Mouse (Mus musculus) lung, adult 2 months (tissue): ENCODE results near the gene Nme4. TPM values are rescaled to one million over a fixed set of nuclear protein-coding genes. Genes with fewer than 3 reads are reported as not detected.

Source experiments
- DNase-seq: peaks from one replicate; pipeline ENCODE4 v3.0.0; 2022
- H3K4me1 ChIP-seq: fragments of 200-500 bp; 2 replicates; pipeline ENCODE4 v1.6.1; 2011; ENCODE audit warnings: low read length; ENCODE audit not compliant: control insufficient read depth, insufficient read depth
- H3K4me3 ChIP-seq: fragments of 200-500 bp; replicated peaks from 2 replicates; pipeline ENCODE3; 2011; ENCODE audit warnings: low read depth, mild to moderate bottlenecking, control low read depth, low read length; ENCODE audit errors: extremely low read depth
- CTCF ChIP-seq: fragments of 200-500 bp; IDR thresholded peaks from 2 replicates; pipeline ENCODE4 v1.5.1; 2011; ENCODE audit warnings: mild to moderate bottlenecking, low read length, control low read depth; ENCODE audit not compliant: insufficient read depth
- POLR2A ChIP-seq: fragments of 200-500 bp; IDR thresholded peaks from 2 replicates; pipeline ENCODE4 v1.6.1; 2011; ENCODE audit warnings: low read depth, mild to moderate bottlenecking, control low read depth, low read length, borderline replicate concordance; ENCODE audit errors: extremely low read depth
- WGBS: fragments of 180-500 bp; shearing (Covaris S2); methylation state at CpG from one replicate; pipeline ENCODE4 v1.1.7; 2018; 5-methylcytosine and 5-hydroxymethylcytosine counted together
- polyA plus RNA-seq: library from polyadenylated mRNA; depleted of rRNA; stranded (reverse); fragments of >200 nt; gene quantifications from 2 replicates; pipeline ENCODE4 v1.2.3, GENCODE M21; 2012; rRNA removed

Gene Nme4
- polyA plus RNA-seq: 5.4 and 7.5 TPM in 2 replicates

DNA sequence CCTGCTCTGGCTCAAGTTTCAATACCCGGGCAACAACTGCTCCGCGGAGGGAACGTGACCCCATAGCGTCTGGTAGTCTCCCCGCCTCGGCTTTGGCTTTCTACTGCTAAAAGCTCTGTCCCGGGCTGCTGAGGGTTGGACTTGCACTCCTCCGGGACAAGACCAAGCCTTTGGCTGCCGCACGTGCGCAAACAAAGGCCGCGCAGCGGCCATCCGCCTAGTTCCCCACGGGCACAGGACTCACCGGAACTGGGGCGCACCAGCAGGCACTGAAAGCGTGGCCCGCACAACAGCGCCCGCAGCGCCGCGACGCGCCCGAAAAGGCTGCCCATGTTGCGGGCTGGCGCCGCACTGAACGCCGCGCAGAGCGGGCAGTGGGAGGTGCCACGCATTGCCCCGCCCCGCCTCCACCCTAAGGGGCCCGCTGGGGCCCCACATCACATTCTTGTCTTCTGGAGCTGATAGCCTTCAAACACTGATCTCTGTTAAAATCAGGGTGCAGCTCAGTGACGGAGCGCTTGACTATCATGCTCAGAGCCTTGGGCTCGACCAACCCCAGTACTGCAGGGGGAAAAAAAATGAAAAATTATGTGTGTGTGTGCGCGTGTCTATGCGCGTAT, at the start of gene Nme4:
Nme4 (minus strand) TSS at position 482 of the 620 bp plus-strand sequence.
- TF ChIP-seq POLR2A (no peak), CTCF (no peak)
- peak; percentile 40 for DNase-seq

DNA sequence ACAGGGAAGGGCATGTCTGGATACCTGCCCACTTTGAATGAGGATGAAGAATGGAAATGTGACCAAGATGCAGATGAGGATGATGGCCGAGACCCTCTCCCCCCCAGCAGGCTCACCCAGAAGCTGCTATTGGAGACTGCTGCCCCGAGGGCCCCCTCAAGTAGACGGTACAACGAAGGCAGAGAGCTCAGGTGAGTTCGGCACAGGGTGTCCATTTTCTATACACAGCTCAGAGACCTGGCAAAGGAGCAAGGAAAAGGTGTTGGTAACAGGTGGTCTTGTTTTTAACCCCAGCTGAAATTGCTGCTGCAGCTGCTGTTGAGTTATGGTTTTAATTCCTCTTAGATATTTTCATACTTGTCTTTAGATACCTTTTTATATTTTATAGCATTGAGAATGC, 48.0 kb upstream of the Nme4 start:
- 94% methylated on average over 5 of the region's 5 CpGs for WGBS
- TF ChIP-seq CTCF (no peak), POLR2A (no peak)
- Histone ChIP-seq H3K4me3 (no peak overlapping the region), H3K4me1 (peaks cover 6% of the 10 kb centered on the region)
- no peak for DNase-seq

More for the DNA sequence above, at the start of gene Nme4:
- WGBS: 3% methylated on average over 47 of the region's 47 CpGs
- H3K4me1 ChIP-seq: no peaks in the 10 kb centered on the region
- peak within 1 kb of the TSS; percentile 54 for H3K4me3 ChIP-seq

DNA sequence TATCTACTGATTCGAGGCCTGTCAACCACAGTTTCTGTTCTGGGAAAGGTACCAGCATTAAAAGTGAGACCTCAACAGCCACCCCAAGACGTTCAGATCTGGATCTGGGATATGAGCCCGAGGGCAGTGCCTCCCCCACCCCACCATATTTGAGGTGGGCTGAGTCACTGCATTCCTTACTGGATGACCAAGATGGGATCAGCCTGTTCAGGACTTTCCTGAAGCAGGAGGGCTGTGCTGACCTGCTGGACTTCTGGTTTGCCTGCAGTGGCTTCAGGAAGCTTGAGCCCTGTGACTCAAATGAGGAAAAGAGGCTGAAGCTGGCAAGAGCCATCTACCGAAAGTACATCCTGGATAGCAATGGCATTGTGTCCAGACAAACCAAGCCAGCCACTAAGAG, 47.4 kb upstream of the Nme4 start:
- Histone ChIP-seq H3K4me3 (no peak overlapping the region), H3K4me1 (peaks cover 6% of the 10 kb centered on the region)
- no peak for DNase-seq
- TF ChIP-seq CTCF (no peak), POLR2A (no peak)
- 65% methylated on average over 4 of the region's 4 CpGs for WGBS

DNA sequence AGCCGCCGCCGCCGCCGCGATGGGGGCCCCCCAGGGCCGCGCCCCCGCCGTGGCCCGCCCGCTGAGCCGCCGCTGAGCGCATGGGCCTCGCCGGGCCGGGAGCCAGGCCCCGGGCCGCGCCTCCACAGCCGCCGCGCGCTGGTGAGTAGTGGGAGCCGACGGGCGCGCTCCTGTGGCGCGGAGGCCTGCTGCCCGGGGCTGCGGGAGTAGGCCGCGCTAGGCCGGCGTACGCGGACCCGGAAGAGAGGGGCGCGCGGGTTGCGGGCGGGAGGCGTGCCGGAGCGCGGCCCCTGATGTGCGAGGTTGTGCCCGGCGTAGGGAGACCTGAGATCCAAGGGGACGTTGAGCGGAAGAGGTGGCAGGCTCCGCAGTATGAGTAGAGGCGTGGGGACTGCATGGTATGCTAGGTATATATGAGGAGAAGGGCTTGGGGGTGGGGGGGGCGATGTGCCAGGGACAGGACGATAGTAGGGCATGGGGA, 43.5 kb upstream of the Nme4 start:
- Histone ChIP-seq H3K4me1 (peaks cover 6% of the 10 kb centered on the region), H3K4me3 (peak overlapping the region; percentile 86)
- TF ChIP-seq POLR2A (no peak), CTCF (no peak)
- 4% methylated on average over 55 of the region's 58 CpGs for WGBS
- no peak for DNase-seq

DNA sequence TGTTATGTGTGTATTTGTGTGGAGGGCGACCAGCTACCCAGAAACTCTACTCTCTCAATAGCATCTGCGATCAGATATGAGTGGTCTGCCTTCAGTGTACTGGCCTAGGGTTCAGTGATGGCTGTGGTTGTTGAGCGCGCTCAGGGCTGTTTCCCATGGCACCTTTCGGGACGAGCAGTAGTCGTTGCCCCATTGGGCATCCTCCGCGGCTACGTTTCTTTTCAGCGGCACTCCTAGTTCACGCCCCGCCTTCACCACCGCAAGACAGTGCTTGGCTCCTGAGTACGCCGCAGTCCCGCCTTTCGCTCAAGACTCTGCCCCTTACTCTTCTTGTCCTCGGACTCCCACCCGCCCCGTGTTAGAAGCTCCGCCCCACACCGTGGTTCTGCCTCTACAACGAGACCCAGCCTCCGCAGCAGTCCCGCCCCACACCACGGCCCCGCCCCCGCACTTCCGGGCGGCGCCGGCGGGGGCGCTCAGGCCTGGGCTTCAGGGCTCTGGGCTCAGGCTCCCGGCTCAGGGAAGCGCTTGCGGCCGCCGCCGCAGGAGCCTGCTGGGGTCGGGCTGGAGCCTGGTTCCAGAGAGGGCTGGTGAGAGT, 42.9 kb upstream of the Nme4 start, which contains the start of gene Axin1:
Axin1 (plus strand) TSS at position 450 of the 598 bp plus-strand sequence.
- peaks cover 6% of the 10 kb centered on the region for H3K4me1 ChIP-seq
- WGBS: under 1% methylated on average over 42 of the region's 42 CpGs
- DNase-seq: peak; percentile 88
- TF ChIP-seq CTCF (no peak), POLR2A (peak; percentile 10; the same call in 1 of the 2 replicates)
- peak within 1 kb of the TSS; percentile 86 for H3K4me3 ChIP-seq

DNA sequence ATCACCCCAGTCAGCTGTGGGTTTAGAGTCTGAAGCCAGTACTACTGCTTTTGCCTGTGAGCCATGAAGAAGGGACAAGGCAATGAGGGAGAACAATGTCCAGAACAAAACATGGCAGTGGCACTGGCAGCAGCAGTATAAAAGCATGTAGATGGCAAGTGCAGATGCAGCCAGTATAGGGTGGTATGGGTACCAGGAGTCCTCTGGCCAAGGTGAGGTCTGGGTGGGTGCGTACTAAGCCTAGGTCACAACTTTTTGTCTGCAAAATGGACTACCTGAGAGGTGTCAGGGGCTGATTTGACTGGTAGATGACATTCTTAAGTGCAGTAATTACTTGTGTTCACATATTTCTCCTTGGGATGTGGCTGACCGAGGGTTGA, 42.3 kb upstream of the Nme4 start:
- no peak for TF ChIP-seq CTCF
- TF ChIP-seq POLR2A: no peak
- no peak for DNase-seq
- H3K4me3 ChIP-seq: no peak overlapping the region
- 68% methylated on average over 2 of the region's 2 CpGs for WGBS
- H3K4me1 ChIP-seq: peaks cover 6% of the 10 kb centered on the region

DNA sequence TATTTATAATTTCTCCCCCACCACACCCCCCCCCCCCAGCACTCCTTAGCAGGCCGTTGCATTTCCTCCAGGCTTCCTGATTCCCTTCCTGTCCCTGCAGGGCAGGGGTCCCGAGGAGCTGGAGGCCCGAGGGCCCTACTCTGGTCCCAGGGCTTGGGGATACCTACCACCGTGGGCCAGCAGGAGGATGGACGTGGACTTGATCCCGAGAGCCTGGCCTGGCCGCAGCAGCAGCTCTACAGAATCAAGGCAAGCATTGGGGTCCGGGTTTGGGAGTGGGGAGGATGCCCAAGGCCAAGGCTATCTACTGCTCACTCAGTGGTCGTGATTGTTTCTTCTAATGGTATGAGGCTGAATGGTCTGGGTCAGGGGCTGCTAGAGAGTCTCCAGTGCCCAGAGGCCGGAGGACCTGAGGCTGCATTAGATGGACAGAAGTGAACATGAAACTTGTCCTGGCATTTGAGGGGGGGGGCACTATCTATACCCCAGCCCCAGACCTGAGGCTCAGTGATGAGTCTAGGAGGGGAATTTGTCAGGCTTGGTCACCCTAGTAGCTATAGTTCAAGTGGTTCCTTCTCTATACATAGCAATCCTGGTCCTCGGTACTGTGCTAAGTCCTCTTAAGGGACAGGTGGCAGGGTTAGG, 41.8 kb upstream of the Nme4 start:
- peaks cover 6% of the 10 kb centered on the region for H3K4me1 ChIP-seq
- TF ChIP-seq CTCF (no peak), POLR2A (no peak)
- no peak overlapping the region for H3K4me3 ChIP-seq
- WGBS: 71% methylated on average over 11 of the region's 11 CpGs
- no peak for DNase-seq

DNA sequence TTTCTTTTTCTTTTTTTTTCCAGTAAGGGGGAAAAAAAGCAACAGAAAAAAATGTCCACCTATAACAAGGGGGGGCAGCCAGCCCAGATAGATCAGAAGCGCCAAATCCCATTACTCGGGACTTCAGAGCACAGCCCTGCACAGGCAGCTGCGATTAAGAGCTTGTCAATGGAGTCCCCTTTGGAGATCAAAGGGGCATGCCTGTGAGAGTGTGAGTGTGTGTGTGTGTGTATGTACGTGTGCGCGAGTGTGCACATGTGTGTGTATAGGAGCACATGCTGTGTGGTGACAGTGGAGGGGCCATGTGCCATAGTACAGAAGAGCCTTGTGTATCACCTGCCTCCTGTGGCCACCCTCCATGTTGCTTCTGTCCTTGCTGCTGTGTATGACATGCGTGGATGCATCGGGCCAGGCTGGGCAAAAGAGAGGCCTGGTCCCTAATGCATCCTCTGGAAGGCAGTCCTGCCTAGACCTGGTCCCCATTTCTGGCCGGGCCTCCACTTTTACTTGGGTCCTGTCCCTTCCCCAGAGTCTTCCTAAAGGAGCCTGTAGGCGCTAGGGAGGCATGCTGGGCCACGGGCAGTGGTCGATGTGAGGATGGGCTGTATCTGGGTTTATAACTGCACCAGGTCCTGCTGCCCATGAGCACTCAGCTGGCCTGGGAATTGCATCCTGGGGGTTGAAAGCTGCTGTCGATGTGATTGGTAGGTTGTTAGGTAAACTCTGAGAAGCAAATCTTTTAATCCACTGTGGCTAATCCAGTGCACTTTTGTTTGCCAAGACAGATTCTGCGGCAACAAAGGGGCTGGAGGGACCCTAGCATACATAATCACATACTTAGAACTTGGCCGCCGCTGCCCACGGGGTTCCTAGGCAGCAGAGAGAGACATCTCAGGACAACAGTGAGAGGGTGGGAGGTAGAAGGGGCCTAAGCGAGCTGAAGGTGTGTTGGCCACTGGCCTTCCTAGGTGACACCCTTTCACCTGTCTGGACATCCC, 36.8 kb upstream of the Nme4 start:
- WGBS: 89% methylated on average over 18 of the region's 18 CpGs
- DNase-seq: no peak
- H3K4me1 ChIP-seq: no peaks in the 10 kb centered on the region
- H3K4me3 ChIP-seq: no peak overlapping the region
- TF ChIP-seq CTCF (no peak), POLR2A (no peak)

DNA sequence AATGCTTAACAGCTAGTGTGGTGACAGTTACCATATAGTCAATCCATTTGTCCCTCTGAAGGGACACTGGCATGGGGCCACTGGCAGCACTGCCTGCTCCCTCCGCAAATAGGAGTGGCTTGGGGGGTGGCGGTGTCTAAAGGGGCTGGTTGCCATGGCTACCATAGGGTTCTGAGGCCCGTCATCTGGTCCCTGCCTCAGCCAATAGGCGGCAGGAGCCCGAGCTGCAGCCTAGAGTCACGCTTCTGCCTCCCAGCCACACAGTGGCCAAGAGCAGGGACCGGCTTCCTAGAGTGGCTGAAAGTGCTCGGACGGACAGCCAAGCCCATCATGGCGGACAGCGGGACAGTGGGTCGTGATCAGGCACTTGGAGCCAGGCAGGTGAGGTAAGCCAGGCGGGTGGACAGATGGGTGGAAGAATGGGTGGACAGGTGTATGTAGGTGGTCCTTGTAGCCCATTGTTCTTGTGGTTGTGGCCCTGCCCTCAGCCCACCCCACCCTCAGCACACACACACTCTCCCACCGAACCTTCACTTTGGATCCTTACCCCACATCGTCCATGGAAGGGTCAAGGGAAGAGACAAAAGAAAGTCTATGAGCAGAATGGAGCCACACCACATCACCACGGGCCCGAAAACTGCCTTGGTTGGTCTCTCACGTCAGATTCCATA, 35.8 kb upstream of the Nme4 start:
- Histone ChIP-seq H3K4me1 (no peaks in the 10 kb centered on the region), H3K4me3 (no peak overlapping the region)
- 90% methylated on average over 18 of the region's 18 CpGs for WGBS
- TF ChIP-seq CTCF (no peak), POLR2A (no peak)
- no peak for DNase-seq

DNA sequence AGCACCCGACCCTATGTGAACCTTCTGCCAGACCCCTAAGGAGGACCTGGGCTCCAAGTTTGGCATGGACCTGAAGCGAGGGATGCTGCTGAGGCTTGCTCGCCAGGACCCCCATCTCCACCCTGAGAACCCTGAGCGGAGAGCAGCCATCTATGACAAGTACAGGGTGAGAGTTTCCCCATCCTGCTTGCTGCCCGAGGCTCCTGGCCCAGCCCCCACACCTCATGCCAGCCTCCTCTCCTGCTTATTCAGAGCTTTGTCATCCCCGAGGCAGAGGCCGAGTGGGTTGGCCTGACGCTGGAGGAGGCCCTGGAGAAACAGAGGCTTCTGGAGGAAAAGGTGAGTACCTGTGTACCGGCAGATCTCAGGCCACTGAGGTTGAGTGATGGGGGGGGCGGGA, 29.8 kb upstream of the Nme4 start:
- H3K4me3 ChIP-seq: no peak overlapping the region
- no peak for DNase-seq
- no peak for TF ChIP-seq CTCF
- TF ChIP-seq POLR2A: no peak
- peaks cover 9% of the 10 kb centered on the region for H3K4me1 ChIP-seq
- 90% methylated on average over 10 of the region's 10 CpGs for WGBS
